Mouse (Mus musculus): ENCODE data around the gene Olfr420. TPM values are rescaled to one million over a fixed set of nuclear protein-coding genes. Genes with fewer than 3 reads are reported as not detected.

The Olfr420 gene
- polyA plus RNA-seq, 1 experiment from 2014 or later: 0.27 TPM

- H3K4me2 ChIP-seq: no peak overlapping the region
These were observed 3.7 kb downstream of the Olfr420 start for GRCm38 (mm10) chr1:174159095-174159494.

GRCm38 (mm10) chr1:174169024-174169423 is 13.6 kb downstream of the Olfr420 start:
- Histone ChIP-seq H3K4me2 (no peak overlapping the region), H3K27ac (ENCODE audit: low read depth, low read length) (no peak overlapping the region), H3K9ac (ENCODE audit: low read depth, low read length) (no peak overlapping the region), H3K27me3 (replicated peaks; ENCODE audit: control insufficient read depth, insufficient read depth, low read length) (no peaks in the 10 kb centered on the region), H3K36me3 (ENCODE audit: control insufficient read depth, insufficient read depth, low read length) (no peaks in the 10 kb centered on the region), H3K4me1 (replicated peaks; ENCODE audit: control insufficient read depth, insufficient read depth, low read length) (0 out of 2 replicates have a peak, but pooled peaks cover 5% of the 10 kb centered on the region), H3K9me3 (ENCODE audit: control insufficient read depth, low read length) (no peaks in the 10 kb centered on the region), H3K4me3 (ENCODE audit: low read depth, low read length) (no peak overlapping the region)
- ATAC-seq (replicated peaks; ENCODE audit: low FRiP score): no peak
- no peak for DNase-seq (ENCODE audit: low spot score)

More at GRCm38 (mm10) chr1:174159095-174159494, 3.7 kb downstream of the Olfr420 start:
- H3K4me3 ChIP-seq (ENCODE audit: low read depth, low read length): no peak overlapping the region
- ATAC-seq (replicated peaks; ENCODE audit: low FRiP score) (peak; percentile 48), DNase-seq (ENCODE audit: low spot score) (no peak)
- no peak overlapping the region for H3K27ac ChIP-seq (ENCODE audit: low read depth, low read length)
- WGBS: 60% methylated on average over 10 of the region's 10 CpGs
- H3K4me1 ChIP-seq (replicated peaks; ENCODE audit: control insufficient read depth, insufficient read depth, low read length): no peaks in the 10 kb centered on the region
- no peaks in the 10 kb centered on the region for H3K27me3 ChIP-seq (replicated peaks; ENCODE audit: control insufficient read depth, insufficient read depth, low read length)
- no peaks in the 10 kb centered on the region for H3K9me3 ChIP-seq (ENCODE audit: control insufficient read depth, low read length)
- no peaks in the 10 kb centered on the region for H3K36me3 ChIP-seq (ENCODE audit: control insufficient read depth, insufficient read depth, low read length)
- no peak overlapping the region for H3K9ac ChIP-seq (ENCODE audit: low read depth, low read length)

GRCm38 (mm10) chr1:174170706-174171501 is 15.5 kb downstream of the Olfr420 start:
- WGBS: 61% methylated on average over 5 of the region's 5 CpGs
- no peak overlapping the region for H3K9ac ChIP-seq (ENCODE audit: low read depth, low read length)
- DNase-seq (ENCODE audit: low spot score): no peak
- 0 out of 2 replicates have a peak, but pooled peaks cover 5% of the 10 kb centered on the region for H3K4me1 ChIP-seq (replicated peaks; ENCODE audit: control insufficient read depth, insufficient read depth, low read length)
- no peaks in the 10 kb centered on the region for H3K9me3 ChIP-seq (ENCODE audit: control insufficient read depth, low read length)
- peak overlapping the region; percentile 72 for H3K27ac ChIP-seq (ENCODE audit: low read depth, low read length)
- peak overlapping the region; percentile 67 for H3K4me2 ChIP-seq
- ATAC-seq (replicated peaks; ENCODE audit: low FRiP score): no peak
- H3K36me3 ChIP-seq (ENCODE audit: control insufficient read depth, insufficient read depth, low read length): no peaks in the 10 kb centered on the region
- H3K27me3 ChIP-seq (replicated peaks; ENCODE audit: control insufficient read depth, insufficient read depth, low read length): no peaks in the 10 kb centered on the region
- no peak overlapping the region for H3K4me3 ChIP-seq (ENCODE audit: low read depth, low read length)

GRCm38 (mm10) chr1:174171537-174171936 is 16.1 kb downstream of the Olfr420 start:
- Histone ChIP-seq H3K36me3 (ENCODE audit: control insufficient read depth, insufficient read depth, low read length) (no peaks in the 10 kb centered on the region), H3K4me3 (ENCODE audit: low read depth, low read length) (peak overlapping the region; percentile 21; the same call in 1 of the 2 replicates), H3K4me1 (replicated peaks; ENCODE audit: control insufficient read depth, insufficient read depth, low read length) (0 out of 2 replicates have a peak, but pooled peaks cover 5% of the 10 kb centered on the region), H3K9me3 (ENCODE audit: control insufficient read depth, low read length) (no peaks in the 10 kb centered on the region), H3K4me2 (peak overlapping the region; percentile 67), H3K9ac (ENCODE audit: low read depth, low read length) (no peak overlapping the region; the same call in 1 of the 2 replicates), H3K27ac (ENCODE audit: low read depth, low read length) (peak overlapping the region; percentile 93), H3K27me3 (replicated peaks; ENCODE audit: control insufficient read depth, insufficient read depth, low read length) (no peaks in the 10 kb centered on the region)
- DNase-seq (ENCODE audit: low spot score): peak; percentile 34
- ATAC-seq (replicated peaks; ENCODE audit: low FRiP score): peak; percentile 99
- 19% methylated on average over 2 of the region's 2 CpGs for WGBS

- Histone ChIP-seq H3K9me3 (ENCODE audit: control insufficient read depth, low read length) (no peaks in the 10 kb centered on the region), H3K9ac (ENCODE audit: low read depth, low read length) (peak within 1 kb of the TSS; percentile 65), H3K4me2 (peak within 1 kb of the TSS; percentile 67), H3K4me1 (replicated peaks; ENCODE audit: control insufficient read depth, insufficient read depth, low read length) (0 out of 2 replicates have a peak, but pooled peaks cover 5% of the 10 kb centered on the region), H3K36me3 (ENCODE audit: control insufficient read depth, insufficient read depth, low read length) (no peaks in the 10 kb centered on the region), H3K4me3 (ENCODE audit: low read depth, low read length) (peak within 1 kb of the TSS; percentile 51), H3K27me3 (replicated peaks; ENCODE audit: control insufficient read depth, insufficient read depth, low read length) (no peaks in the 10 kb centered on the region), H3K27ac (ENCODE audit: low read depth, low read length) (peak within 1 kb of the TSS; percentile 93)
- 32% methylated on average over 3 of the region's 3 CpGs for WGBS
- DNase-seq (ENCODE audit: low spot score): peak; percentile 39
- peak; percentile 79 for ATAC-seq (replicated peaks; ENCODE audit: low FRiP score)
These were observed 17.2 kb downstream of the Olfr420 start, which contains the start of gene Spta1 for GRCm38 (mm10) chr1:174172605-174173004. Spta1 (plus strand) TSS chr1:174172776.

- 69% methylated on average over 7 of the region's 7 CpGs for WGBS
- no peak overlapping the region for H3K9ac ChIP-seq (ENCODE audit: low read depth, low read length)
- no peak for ATAC-seq (replicated peaks; ENCODE audit: low FRiP score)
- DNase-seq (ENCODE audit: low spot score): no peak
- H3K9me3 ChIP-seq (ENCODE audit: control insufficient read depth, low read length): no peaks in the 10 kb centered on the region
- peaks cover 2% of the 10 kb centered on the region; the same call in 1 of the 2 replicates for H3K36me3 ChIP-seq (ENCODE audit: control insufficient read depth, insufficient read depth, low read length)
- no peak overlapping the region for H3K27ac ChIP-seq (ENCODE audit: low read depth, low read length)
- H3K27me3 ChIP-seq (replicated peaks; ENCODE audit: control insufficient read depth, insufficient read depth, low read length): no peaks in the 10 kb centered on the region
- no peaks in the 10 kb centered on the region for H3K4me1 ChIP-seq (replicated peaks; ENCODE audit: control insufficient read depth, insufficient read depth, low read length)
- no peak overlapping the region for H3K4me3 ChIP-seq (ENCODE audit: low read depth, low read length)
- H3K4me2 ChIP-seq: no peak overlapping the region
These were observed 49.3 kb downstream of the Olfr420 start for GRCm38 (mm10) chr1:174204699-174205098.

Other genes starting within 250 kb of the Olfr420 start
- gene Ifi211, start 242.6 kb upstream of the Olfr420 start, polyA plus RNA-seq (2014; fragmentation: Nextera tagmentation; extraction: Ambion mirVana): 0.64 and 0.88 TPM in 2 replicates
- 1.8 and 2.0 TPM in 2 replicates for gene Mndal, start 213.1 kb upstream of the Olfr420 start, polyA plus RNA-seq (2014; fragmentation: Nextera tagmentation; extraction: Ambion mirVana)
- 0.74 and 0.78 TPM in 2 replicates for gene Ifi203, start 213.0 kb upstream of the Olfr420 start, polyA plus RNA-seq (2014; fragmentation: Nextera tagmentation; extraction: Ambion mirVana)
- gene Ifi202b, start 172.9 kb upstream of the Olfr420 start, polyA plus RNA-seq (2014; fragmentation: Nextera tagmentation; extraction: Ambion mirVana): not detected in 2 replicates
- gene Ifi205, start 123.8 kb upstream of the Olfr420 start, polyA plus RNA-seq (2014; fragmentation: Nextera tagmentation; extraction: Ambion mirVana): 0.82 TPM in 2 replicates
- gene Olfr433, start 114.9 kb upstream of the Olfr420 start, polyA plus RNA-seq (2014; fragmentation: Nextera tagmentation; extraction: Ambion mirVana): 0.30 TPM in 1 of 2 replicates, not detected in the other
- not detected in 2 replicates for gene Olfr432, start 106.4 kb upstream of the Olfr420 start, polyA plus RNA-seq (2014; fragmentation: Nextera tagmentation; extraction: Ambion mirVana)
- not detected in 2 replicates for gene Olfr430, start 89.0 kb upstream of the Olfr420 start, polyA plus RNA-seq (2014; fragmentation: Nextera tagmentation; extraction: Ambion mirVana)
- not detected in 2 replicates for gene Olfr429, start 71.3 kb upstream of the Olfr420 start, polyA plus RNA-seq (2014; fragmentation: Nextera tagmentation; extraction: Ambion mirVana)
- not detected in 2 replicates for gene Olfr427, start 58.7 kb upstream of the Olfr420 start, polyA plus RNA-seq (2014; fragmentation: Nextera tagmentation; extraction: Ambion mirVana)
- gene Olfr231, start 34.5 kb upstream of the Olfr420 start, polyA plus RNA-seq (2014; fragmentation: Nextera tagmentation; extraction: Ambion mirVana): not detected in 2 replicates
- not detected in 2 replicates for gene Olfr424, start 24.1 kb upstream of the Olfr420 start, polyA plus RNA-seq (2014; fragmentation: Nextera tagmentation; extraction: Ambion mirVana)
- 23.1 and 26.0 TPM in 2 replicates for gene Spta1, start 17.1 kb downstream of the Olfr420 start, polyA plus RNA-seq (2014; fragmentation: Nextera tagmentation; extraction: Ambion mirVana)
- 0.12 TPM in 1 of 2 replicates, not detected in the other for gene Olfr419, start 96.4 kb downstream of the Olfr420 start, polyA plus RNA-seq (2014; fragmentation: Nextera tagmentation; extraction: Ambion mirVana)
- not detected in 2 replicates for gene Mptx1, start 174.9 kb downstream of the Olfr420 start, polyA plus RNA-seq (2014; fragmentation: Nextera tagmentation; extraction: Ambion mirVana)
- gene Olfr417, start 209.5 kb downstream of the Olfr420 start, polyA plus RNA-seq (2014; fragmentation: Nextera tagmentation; extraction: Ambion mirVana): not detected in 2 replicates
- gene Olfr248, start 235.4 kb downstream of the Olfr420 start, polyA plus RNA-seq (2014; fragmentation: Nextera tagmentation; extraction: Ambion mirVana): not detected in 2 replicates